Mouse (Mus musculus) olfactory bulb, adult 2 months (tissue): ENCODE measurements around the gene Arid5b.

Source experiments
- CTCF ChIP-seq: fragments of 200-500 bp; IDR thresholded peaks from 2 replicates; pipeline ENCODE4 v1.5.1; 2012; ENCODE audit warnings: low read depth, mild to moderate bottlenecking, low read length, moderate library complexity; ENCODE audit not compliant: insufficient read depth
- POLR2A ChIP-seq: fragments of 200-500 bp; IDR thresholded peaks from 2 replicates; pipeline ENCODE4 v1.6.1; 2012; ENCODE audit warnings: mild to moderate bottlenecking, low read depth, low read length, moderate library complexity; ENCODE audit not compliant: insufficient read depth

DNA sequence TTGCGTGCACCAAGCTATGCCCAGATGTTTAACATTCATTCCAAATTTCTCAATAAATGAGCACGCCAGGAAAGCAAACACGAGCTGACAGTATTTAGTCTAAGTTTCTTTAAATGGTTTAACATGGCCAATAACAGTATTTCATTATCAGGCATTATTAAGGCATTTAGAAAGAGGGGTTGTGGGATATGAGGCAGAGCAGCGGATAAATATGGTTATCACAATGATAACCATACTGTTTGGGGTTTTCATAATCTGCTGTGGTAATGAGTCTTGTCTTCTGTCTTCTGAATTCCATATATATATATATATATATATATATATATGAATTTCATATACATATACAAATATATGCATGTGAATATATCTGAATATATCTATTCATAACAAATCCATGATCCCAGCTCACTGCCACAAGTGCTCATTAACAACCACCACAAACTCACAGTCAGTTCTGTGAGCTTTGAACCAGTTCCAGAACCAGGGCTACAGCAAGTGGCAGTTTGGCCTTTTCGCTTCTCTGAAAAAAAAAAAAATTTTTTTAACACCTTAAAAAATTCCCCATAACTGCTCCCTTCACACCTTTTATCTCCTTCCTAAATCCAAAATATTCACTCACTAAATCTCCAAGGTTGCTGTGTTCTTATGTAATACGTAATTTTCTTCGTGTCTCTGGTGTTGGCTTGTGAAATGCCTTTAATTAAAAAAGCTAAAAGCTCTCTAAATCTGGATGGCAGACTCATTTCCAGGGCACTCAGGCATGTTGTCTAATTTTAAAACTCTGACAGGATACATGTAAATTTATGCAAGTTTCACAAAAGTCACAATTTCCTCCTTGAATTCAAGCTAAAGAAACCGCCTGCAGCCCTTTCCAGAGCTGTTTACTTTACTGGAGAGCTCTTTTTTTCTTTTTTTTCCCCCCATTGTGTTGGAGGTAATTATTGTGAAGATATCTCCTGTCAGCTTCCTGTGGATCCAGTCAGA, 113.5 kb downstream of the Arid5b start:
- TF ChIP-seq CTCF (no peak), POLR2A (no peak)
